Mouse (Mus musculus) E14TG2a.4 (cell line): ENCODE measurements around the gene Padi3.

ENCODE experiments used
- CTCF ChIP-seq: conservative IDR thresholded peaks from 2 replicates; pipeline ENCODE4 v1.5.1; 2014; ENCODE audit warnings: low read length
- NANOG ChIP-seq: IDR thresholded peaks from 2 replicates; pipeline ENCODE4 v1.6.1; 2014; ENCODE audit warnings: borderline replicate concordance, low read length, mixed read lengths
- POU5F1 ChIP-seq: IDR thresholded peaks from 2 replicates; pipeline ENCODE4 v1.6.1; 2014; ENCODE audit warnings: low read length, borderline replicate concordance

- no peak for TF ChIP-seq CTCF
- TF ChIP-seq NANOG = no peak
- no peak for TF ChIP-seq POU5F1
Measured at GRCm38 (mm10) chr4:140741401-140741800, 69.0 kb downstream of the Padi3 start.
